Mouse (Mus musculus) layer of hippocampus, postnatal 14 days (tissue): ENCODE measurements around the gene Nudt1. TPM values are rescaled to one million over a fixed set of nuclear protein-coding genes. Genes with fewer than 3 reads are reported as not detected.
A peak's percentile ranks its signal among the peaks of the same experiment; 100 is the strongest.

Source experiments
- DNase-seq, 2 experiments: peaks; one replicate each; pipeline ENCODE4 v3.0.0; 2021 to 2022; ENCODE audit warnings: low spot score in 2 of 2, mixed read lengths in 1 of 2
- long read RNA-seq, 2 experiments: library from polyadenylated mRNA; stranded (forward); transcript quantifications; one replicate each; pipeline ENCODE4 v2.0.0; 2021
- total RNA-seq, 2 experiments: library from RNA; stranded (reverse); gene quantifications; 2 replicates each; pipeline ENCODE4 v1.2.3; 2021

The Nudt1 gene
- total RNA-seq = 1 to 10 TPM; 5.1 to 5.2 TPM
- long read RNA-seq, experiment 1, partial matches to known transcripts = 1 of 2 reads
- long read RNA-seq, experiment 1, other reads (novel, unspliced or antisense) = 0 of 2 reads
- long read RNA-seq, experiment 2, partial matches to known transcripts = 0 of 3 reads
- long read RNA-seq, experiment 2, other reads (novel, unspliced or antisense) = 1 of 3 reads

GRCm38 (mm10) chr5:140321042-140321755 lies at the start of gene Nudt1, which contains the start of gene Mad1l1:
Gene Nudt1 (plus strand): TSS chr5:140321656.
Gene Mad1l1 (minus strand): TSS chr5:140321552.
- DNase-seq = peak; percentile 90 to 92

DNA sequence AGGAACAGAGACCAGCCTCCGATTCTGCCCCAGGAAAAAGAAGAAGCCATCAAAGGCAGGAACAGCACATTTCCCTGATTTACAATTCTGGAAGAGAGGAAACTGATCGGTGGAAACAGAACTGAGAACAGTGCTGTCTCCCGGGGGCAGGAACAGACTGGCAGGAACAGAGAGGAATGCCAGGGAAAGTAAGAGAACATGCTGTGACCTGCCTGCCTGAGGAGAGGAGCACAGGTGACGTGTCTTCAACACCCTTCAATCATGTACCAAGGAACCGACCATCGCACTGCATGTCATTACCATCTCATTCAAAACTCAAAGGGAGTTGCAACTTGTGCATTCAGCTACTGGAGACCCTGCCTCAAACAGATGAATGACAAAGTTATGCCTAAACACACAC lies 44.7 kb upstream of the Nudt1 start:
- peak in 1 of 2 experiments; percentile 60 for DNase-seq

GRCm38 (mm10) chr5:140280205-140280604 lies 41.3 kb upstream of the Nudt1 start:
- no peak for DNase-seq

DNA sequence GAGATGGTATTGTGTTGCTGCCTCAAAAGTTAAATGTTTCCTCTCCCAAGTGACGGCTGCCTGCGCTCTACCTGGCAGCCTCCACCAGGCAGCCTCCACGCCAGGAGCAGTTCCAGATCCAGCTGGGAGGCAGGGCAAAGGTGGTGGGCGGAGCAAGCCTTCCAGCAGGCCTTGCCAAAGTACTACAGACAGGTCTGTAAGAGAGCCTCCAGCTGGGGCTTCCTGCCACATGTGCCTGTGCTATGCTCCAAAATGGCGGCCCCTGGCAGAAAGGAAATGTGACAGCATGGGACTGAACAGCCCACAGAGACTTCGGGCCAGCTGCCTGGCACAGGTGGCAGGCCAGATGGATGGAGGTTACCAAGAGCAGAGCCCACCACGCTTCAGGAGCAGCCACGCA lies 39.1 kb upstream of the Nudt1 start:
- DNase-seq = peak; percentile 39 to 40

GRCm38 (mm10) chr5:140282900-140283299 lies 38.6 kb upstream of the Nudt1 start:
- DNase-seq = no peak

DNA sequence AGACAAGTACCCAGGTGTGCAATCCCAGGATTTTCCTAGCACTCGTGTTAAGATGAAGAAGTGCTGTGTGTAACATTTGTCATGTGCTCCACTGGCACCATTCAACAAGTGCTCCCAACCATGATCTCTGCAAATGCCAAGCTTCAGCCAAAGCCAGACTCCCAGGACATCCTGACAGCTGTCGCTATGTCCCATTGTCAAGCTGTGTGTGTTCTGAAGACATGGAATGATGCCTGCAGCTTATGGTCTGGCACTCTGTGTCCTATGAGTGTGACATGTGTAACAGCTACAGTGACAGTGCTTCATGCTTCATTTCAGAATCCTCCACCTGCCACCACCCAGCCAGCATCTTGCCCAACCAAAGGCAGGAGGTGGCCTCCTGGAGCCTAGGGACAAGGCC lies 37.4 kb upstream of the Nudt1 start:
- no peak for DNase-seq

- no peak for DNase-seq
Measured at GRCm38 (mm10) chr5:140284761-140285160, 36.7 kb upstream of the Nudt1 start.

DNA sequence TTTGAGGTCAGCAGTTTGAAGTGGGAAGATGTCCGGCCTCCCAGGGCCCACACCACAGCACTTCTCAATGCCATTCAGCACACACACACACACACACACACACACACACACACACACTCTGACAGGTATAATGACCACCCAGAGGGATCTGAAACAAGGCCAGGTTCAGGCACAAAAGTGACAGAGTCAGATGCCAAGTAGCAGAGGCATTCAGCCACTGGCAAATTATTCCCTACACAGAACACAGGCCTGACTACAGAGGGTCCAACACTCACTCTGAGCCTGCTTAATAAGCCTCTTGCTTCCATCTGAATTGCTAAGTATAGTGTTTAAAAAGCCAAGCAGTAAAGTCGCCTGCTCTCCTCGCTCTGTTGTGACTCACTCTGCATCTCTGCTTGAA lies 33.2 kb upstream of the Nudt1 start:
- peak in 1 of 2 experiments; percentile 58 for DNase-seq

GRCm38 (mm10) chr5:140289161-140289560 lies 32.3 kb upstream of the Nudt1 start:
- no peak for DNase-seq

DNA sequence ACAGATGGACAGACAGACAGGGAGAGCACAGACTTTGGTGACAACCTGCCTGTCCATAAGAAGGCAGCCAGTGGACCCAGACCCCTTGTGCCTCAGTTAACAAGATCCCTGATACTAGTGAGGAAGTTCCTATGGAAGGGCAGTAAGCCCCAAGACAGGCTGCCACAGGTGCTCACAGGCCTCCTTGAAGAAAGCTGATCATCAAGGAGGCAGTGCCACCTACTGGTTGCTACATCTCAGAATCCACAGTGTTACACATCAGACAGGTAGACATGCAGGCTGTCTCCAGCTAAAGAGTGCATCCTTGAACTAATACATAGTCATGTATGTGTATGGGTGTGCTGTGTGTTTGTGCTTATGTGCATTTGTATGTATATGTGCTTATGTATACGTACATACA lies 29.3 kb upstream of the Nudt1 start:
- peak in 1 of 2 experiments; percentile 66 for DNase-seq

DNA sequence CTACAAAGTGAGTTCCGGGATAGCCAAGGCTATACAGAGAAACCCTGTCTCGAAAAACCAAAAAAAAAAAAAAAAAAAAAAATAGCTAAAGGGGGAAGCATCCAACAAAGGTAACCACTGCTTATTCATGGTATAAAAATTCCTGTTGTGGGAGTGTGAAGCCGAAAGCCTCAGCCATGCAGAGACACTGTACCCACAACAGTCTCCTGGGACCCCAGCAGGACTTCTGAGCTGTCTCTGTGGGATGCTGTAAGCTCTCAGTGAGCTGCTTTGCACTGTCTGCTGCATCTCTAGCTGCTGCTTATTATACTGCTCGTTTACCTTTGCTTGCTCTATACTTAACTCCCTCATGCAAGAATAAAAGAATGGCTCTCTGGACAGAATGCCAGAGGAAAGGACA lies 23.2 kb upstream of the Nudt1 start:
- no peak for DNase-seq

DNA sequence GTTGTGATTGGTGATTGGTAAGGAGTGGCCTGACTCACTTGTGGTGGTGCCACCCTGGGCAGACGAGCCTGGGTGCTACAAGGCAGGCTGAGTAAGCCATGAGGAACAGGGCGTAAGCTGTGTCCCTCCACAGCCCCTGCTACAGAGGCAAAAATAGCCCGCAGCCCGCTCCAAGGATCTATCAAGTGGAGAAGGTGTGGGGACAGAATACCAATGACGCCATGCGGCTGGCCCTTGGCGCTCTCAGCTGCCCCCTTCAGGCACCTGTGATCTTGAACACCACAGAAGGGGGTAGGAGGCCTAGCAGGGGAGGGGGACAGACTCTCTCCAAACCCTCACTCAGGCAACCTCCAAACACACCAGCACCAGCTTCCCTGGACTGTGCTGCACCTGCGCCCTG lies 15.4 kb upstream of the Nudt1 start:
- no peak for DNase-seq

- no peak for DNase-seq
Measured at GRCm38 (mm10) chr5:140307602-140308001, 13.9 kb upstream of the Nudt1 start.

DNA sequence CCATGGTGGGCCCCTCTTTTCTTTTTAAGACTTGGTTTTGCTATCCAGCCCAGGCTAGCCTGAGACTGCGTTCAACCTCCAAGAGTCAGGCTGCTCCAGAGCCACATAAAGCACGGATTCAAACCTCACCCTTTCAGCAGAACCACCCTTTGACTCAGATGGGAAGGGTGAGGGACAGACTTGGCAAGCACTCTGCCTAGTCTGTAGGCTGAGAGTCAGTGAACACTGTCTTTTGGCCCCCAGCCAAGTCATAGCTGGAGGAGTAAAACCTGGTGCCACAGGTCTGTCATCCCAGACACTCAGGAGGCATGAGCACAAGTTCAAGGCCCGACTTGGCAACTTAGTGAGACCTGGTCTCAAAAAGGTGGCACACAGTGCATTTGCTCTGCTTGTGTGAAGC lies 4.7 kb upstream of the Nudt1 start:
- no peak for DNase-seq

DNA sequence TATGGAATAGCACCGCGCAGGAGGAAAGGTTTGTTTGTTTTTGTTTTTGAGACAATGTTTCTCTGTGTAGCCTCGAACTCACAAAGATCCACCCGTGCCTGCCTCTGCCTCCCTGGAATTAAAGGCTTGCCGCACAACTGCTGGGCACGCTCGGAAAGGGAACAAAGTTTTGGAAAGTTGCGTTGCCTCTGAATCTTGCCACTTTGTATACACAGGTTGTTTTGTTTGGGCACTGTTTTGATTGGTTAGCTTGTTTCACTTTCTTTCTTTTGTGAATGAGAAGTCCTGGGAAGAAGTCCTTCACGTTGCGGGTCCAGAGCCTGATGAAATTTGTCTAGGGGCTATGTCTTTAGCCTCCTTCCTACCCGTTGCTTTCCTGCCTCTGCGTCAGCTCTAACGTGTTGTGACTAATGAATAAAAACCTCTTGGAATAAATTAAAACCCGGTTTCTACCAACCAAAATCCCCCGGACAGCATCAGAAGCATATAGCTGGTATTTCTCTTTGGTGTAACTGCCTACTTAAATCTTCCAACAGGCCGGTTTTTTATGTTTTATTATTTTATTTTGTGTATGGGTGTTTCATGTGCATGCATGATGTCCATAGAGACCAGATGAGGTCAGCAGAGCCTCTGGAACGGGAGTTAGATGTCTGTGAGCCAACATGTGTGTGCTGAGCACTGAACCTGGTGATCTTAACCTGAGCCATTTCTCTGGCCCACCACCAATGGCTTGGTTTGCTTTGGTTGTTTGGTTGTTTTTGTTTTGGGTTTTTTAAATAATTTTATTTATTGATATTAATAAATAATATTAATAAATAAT lies 510 bp downstream of the Nudt1 start:
- no peak for DNase-seq

GRCm38 (mm10) chr5:140324058-140324457 lies 2.6 kb downstream of the Nudt1 start:
- no peak for DNase-seq

DNA sequence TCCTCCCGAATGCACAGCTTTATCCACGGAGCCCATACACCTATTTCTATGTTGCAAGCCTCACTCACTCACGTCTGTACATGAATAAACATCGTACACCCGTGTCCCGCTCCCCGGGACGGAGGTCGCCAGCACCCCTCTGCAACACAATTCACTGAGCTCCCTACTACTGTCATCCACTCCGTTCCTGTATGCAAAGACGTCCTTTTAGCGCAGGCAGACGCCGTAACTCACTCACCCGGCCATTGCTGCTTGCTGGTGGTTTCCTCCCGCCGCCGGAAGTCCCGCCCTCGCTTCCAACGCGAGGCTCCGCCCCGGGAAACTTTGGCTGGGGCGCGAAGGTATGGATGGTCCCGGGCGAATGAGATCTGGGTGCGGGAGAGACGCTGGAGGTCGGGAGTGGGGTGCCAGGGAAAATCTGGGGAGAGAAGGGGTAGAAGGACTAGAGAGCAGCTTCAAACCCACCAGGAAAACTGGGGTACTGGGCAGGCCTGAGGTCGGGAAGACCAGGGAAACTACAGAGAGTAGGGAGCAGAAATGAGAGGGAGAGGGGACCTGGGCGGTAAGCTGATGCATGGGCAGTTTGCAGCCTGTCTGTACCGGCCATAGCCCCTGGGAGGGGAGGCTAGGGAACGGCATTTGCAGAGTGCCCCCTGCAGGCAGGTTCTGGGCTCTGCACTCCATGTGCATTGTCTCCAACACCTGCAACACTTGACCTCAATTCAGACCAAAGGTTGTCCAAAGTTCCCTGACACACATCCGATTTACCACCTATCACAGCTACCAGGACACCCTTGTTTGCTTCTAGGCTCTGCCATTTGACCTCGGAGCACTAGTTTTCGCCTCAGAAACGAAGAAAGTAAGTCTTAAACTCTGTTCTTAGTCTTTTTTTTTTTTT lies 10.4 kb downstream of the Nudt1 start, which contains the start of gene Mrm2:
Mrm2 (minus strand) TSS at position 284 of the 898 bp plus-strand sequence.
- peak; percentile 63 to 68 for DNase-seq

- no peak for DNase-seq
Measured at GRCm38 (mm10) chr5:140332519-140332918, 11.1 kb downstream of the Nudt1 start.

DNA sequence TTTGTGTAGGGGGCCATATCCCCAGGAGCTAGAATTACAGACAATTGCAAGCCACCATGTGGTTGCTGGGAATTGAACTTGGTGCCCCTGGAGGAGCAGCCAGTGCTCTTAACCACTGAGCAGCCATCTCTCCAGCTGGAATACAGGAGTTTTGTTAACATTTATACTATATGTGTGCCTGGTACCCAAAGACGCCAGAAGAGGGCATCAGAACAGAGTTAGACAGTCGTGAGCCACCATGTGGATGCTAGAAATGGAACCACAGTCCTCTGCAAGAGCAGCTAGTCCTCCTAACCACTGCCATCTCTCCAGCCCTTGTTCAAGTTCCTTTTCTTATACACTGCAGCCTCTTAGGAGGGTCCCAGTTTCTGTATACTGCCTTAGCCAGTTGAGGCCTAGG lies 12.2 kb downstream of the Nudt1 start:
- DNase-seq = no peak

GRCm38 (mm10) chr5:140336680-140337079 lies 15.2 kb downstream of the Nudt1 start:
- peak in 1 of 2 experiments; percentile 14 for DNase-seq

- no peak for DNase-seq
Measured at GRCm38 (mm10) chr5:140338779-140339178, 17.3 kb downstream of the Nudt1 start.
